28 mouse cellular contexts compared by ENCODE assay signal in the genomic region with DNA sequence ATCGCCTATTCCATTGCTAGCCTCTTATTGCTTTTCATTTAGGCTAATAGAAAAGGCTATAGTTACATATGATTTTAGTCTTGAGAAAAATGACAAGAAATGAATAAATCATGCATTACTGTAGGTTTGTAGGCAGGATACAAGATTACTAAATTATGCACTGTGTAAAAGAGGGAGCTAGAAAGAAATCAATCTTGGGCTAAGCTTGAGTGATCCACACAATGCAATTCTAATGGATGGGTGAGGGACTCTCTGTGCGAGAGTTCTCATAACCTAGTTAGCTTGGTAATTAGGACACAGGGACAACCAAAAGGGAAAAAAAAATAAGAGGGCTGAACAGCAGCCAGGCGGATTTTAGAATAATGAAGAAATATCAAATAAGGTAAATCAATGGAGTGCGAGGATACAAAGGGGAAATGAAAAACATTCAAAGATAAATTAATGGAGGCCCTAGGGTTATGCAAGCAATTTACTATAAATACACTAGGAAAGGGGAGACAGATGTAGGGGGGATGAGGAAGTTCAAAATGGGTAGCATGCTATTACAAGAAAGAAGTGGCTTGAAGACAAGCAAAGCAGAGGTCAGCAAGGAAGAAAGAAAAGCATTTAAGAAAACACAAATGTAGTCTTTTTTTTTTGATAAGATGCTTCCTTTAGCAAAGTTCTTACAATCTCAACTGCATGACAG.
DNase-seq lines count a peak whose midpoint lies in the region; ATAC-seq and TF ChIP-seq lines count a peak whose summit lies in the region.
"Had no signal": no experiment of that assay in that cellular context is flagged by ENCODE, and none has a peak within 500 bp of the region (broad histone marks: within the 10 kb centered on the region; RNA-seq: fewer than 3 reads in every experiment).

No protein-coding gene starts in this region.

- peak; percentile 71; the same call in 1 of the 2 replicates for ATAC-seq in hindbrain, embryonic 12.5 days (ENCODE audit: low FRiP score)
- no peak for ATAC-seq in hindbrain, embryonic 11.5 days (ENCODE audit: low FRiP score)
- peak; percentile 76 for ATAC-seq in hindbrain, embryonic 16.5 days
- ATAC-seq in hindbrain, postnatal 0 days, result no peak
- ATAC-seq in granulocyte monocyte progenitor cell, adult 5-6 weeks (replicated peaks; ENCODE audit: poor library complexity, severe bottlenecking), result peak; percentile 78
- peak; percentile 78 for ATAC-seq in megakaryocyte progenitor cell, adult 5-6 weeks (replicated peaks; ENCODE audit: poor library complexity)
- ATAC-seq: forebrain, embryonic 15.5 days; intestine, postnatal 0 days; Patski had no signal

- H3K9ac ChIP-seq in hindbrain, embryonic 12.5 days, result no peak overlapping the region
- no peak overlapping the region for H3K9ac ChIP-seq in hindbrain, embryonic 11.5 days (ENCODE audit: low read depth, low read length)
- no peak overlapping the region for H3K9ac ChIP-seq in hindbrain, embryonic 16.5 days (ENCODE audit: low read depth, low read length)
- H3K9ac ChIP-seq in hindbrain, postnatal 0 days (replicated peaks; ENCODE audit: low read length), result no peak overlapping the region
- H3K9ac ChIP-seq: embryonic facial prominence, embryonic 13.5 days; forebrain, embryonic 12.5 days; forebrain, embryonic 15.5 days had no signal

- peaks cover 5% of the 10 kb centered on the region; the same call in 1 of the 2 replicates for H3K4me1 ChIP-seq in hindbrain, embryonic 12.5 days
- no peaks in the 10 kb centered on the region for H3K4me1 ChIP-seq in hindbrain, embryonic 11.5 days (replicated peaks; ENCODE audit: control insufficient read depth, insufficient read depth, low read length)
- no peaks in the 10 kb centered on the region; the same call in 1 of the 2 replicates for H3K4me1 ChIP-seq in hindbrain, embryonic 16.5 days (ENCODE audit: control insufficient read depth, insufficient read depth, low read depth, low read length)
- H3K4me1 ChIP-seq in hindbrain, postnatal 0 days (ENCODE audit: insufficient read depth, low read length), result no peaks in the 10 kb centered on the region
- H3K4me1 ChIP-seq: embryonic facial prominence, embryonic 13.5 days had no signal

- H3K4me2 ChIP-seq in hindbrain, embryonic 12.5 days (replicated peaks), result no peak overlapping the region
- H3K4me2 ChIP-seq in hindbrain, embryonic 11.5 days (replicated peaks; ENCODE audit: low read depth, low read length), result no peak overlapping the region
- H3K4me2 ChIP-seq in hindbrain, embryonic 16.5 days (ENCODE audit: low read length), result no peak overlapping the region
- H3K4me2 ChIP-seq in hindbrain, postnatal 0 days (ENCODE audit: low read depth, low read length), result no peak overlapping the region
- H3K4me2 ChIP-seq: embryonic facial prominence, embryonic 13.5 days; forebrain, embryonic 12.5 days; forebrain, embryonic 15.5 days; heart, embryonic 11.5 days had no signal

- no peak overlapping the region for H3K27ac ChIP-seq in hindbrain, embryonic 12.5 days
- no peak overlapping the region for H3K27ac ChIP-seq in hindbrain, embryonic 11.5 days (ENCODE audit: low read depth, low read length)
- no peak overlapping the region for H3K27ac ChIP-seq in hindbrain, embryonic 16.5 days (ENCODE audit: low read depth, low read length)
- no peak overlapping the region for H3K27ac ChIP-seq in hindbrain, postnatal 0 days
- H3K27ac ChIP-seq: embryonic facial prominence, embryonic 13.5 days; forebrain, embryonic 12.5 days; forebrain, embryonic 15.5 days had no signal

- no peaks in the 10 kb centered on the region for H3K9me3 ChIP-seq in hindbrain, embryonic 12.5 days (replicated peaks)
- H3K9me3 ChIP-seq in hindbrain, embryonic 11.5 days (ENCODE audit: control insufficient read depth, low read length), result no peaks in the 10 kb centered on the region
- no peaks in the 10 kb centered on the region for H3K9me3 ChIP-seq in hindbrain, embryonic 16.5 days (ENCODE audit: control insufficient read depth, low read length)
- H3K9me3 ChIP-seq in hindbrain, postnatal 0 days (ENCODE audit: low read length), result no peaks in the 10 kb centered on the region
- H3K9me3 ChIP-seq: embryonic facial prominence, embryonic 13.5 days; forebrain, embryonic 12.5 days; forebrain, embryonic 15.5 days had no signal

- no peak overlapping the region for H3K4me3 ChIP-seq in hindbrain, embryonic 12.5 days
- H3K4me3 ChIP-seq in hindbrain, embryonic 11.5 days (ENCODE audit: low read depth, low read length), result no peak overlapping the region
- no peak overlapping the region for H3K4me3 ChIP-seq in hindbrain, embryonic 16.5 days (ENCODE audit: low read length)
- H3K4me3 ChIP-seq in hindbrain, postnatal 0 days (ENCODE audit: low read length), result no peak overlapping the region
- H3K4me3 ChIP-seq: embryonic facial prominence, embryonic 13.5 days; erythroblast, embryonic 14.5 days; forebrain, embryonic 12.5 days; forebrain, embryonic 15.5 days had no signal

- no peaks in the 10 kb centered on the region for H3K27me3 ChIP-seq in hindbrain, embryonic 12.5 days
- H3K27me3 ChIP-seq in hindbrain, embryonic 11.5 days (ENCODE audit: control insufficient read depth, insufficient read depth, low read length), result no peaks in the 10 kb centered on the region
- H3K27me3 ChIP-seq in hindbrain, embryonic 16.5 days (replicated peaks; ENCODE audit: control insufficient read depth, insufficient read depth, low read length), result no peaks in the 10 kb centered on the region
- no peaks in the 10 kb centered on the region for H3K27me3 ChIP-seq in hindbrain, postnatal 0 days (ENCODE audit: insufficient read depth, low read length)
- H3K27me3 ChIP-seq: CH12.LX; embryonic facial prominence, embryonic 13.5 days; forebrain, embryonic 12.5 days; forebrain, embryonic 15.5 days; Patski had no signal

- no peaks in the 10 kb centered on the region for H3K36me3 ChIP-seq in hindbrain, embryonic 12.5 days
- H3K36me3 ChIP-seq in hindbrain, embryonic 11.5 days (ENCODE audit: control insufficient read depth, insufficient read depth, low read length), result no peaks in the 10 kb centered on the region
- H3K36me3 ChIP-seq in hindbrain, embryonic 16.5 days (ENCODE audit: control insufficient read depth, insufficient read depth, low read length), result no peaks in the 10 kb centered on the region
- no peaks in the 10 kb centered on the region for H3K36me3 ChIP-seq in hindbrain, postnatal 0 days (ENCODE audit: insufficient read depth, low read length)
- H3K36me3 ChIP-seq: embryonic facial prominence, embryonic 13.5 days; forebrain, embryonic 12.5 days; forebrain, embryonic 15.5 days; G1E had no signal

- WGBS in hindbrain, embryonic 12.5 days, result 64% methylated on average over 4 of the region's 4 CpGs
- 82% methylated on average over 4 of the region's 4 CpGs for WGBS in hindbrain, embryonic 11.5 days
- WGBS in hindbrain, embryonic 16.5 days, result 55% methylated on average over 4 of the region's 4 CpGs
- WGBS in hindbrain, postnatal 0 days, result 66% methylated on average over 4 of the region's 4 CpGs

- no peak for TF ChIP-seq CTCF in hindbrain, postnatal 0 days (IDR thresholded peaks at IDR 0.05; ENCODE audit: low read depth)

- no peak for DNase-seq in hindbrain, embryonic 11.5 days (ENCODE audit: low spot score)
- no peak for DNase-seq in hindbrain, postnatal 0 days (ENCODE audit: low spot score)
- DNase-seq in thymus, postnatal 0 days (ENCODE audit: low spot score), result no peak
- no peak for DNase-seq in testis, postnatal 14 days (ENCODE audit: low spot score)
- DNase-seq: adrenal gland, postnatal 10 days; adrenal gland, postnatal 36 days; B cell, adult 2 months; cerebellum, adult 11-12 months; cerebellum, adult 8-10 months; cerebellum, postnatal 10 days; cerebellum, postnatal 36 days; gastrocnemius, postnatal 10 days; gastrocnemius, postnatal 36 days; heart, adult 11 months; kidney, adult 2 months had no signal

Comparison
In these comparisons a context has a peak if more than half of its experiments do, and no peak if none do; other contexts are left out.
1. ATAC-seq: peak in hindbrain, embryonic 12.5 days (single experiment), hindbrain, embryonic 16.5 days (single experiment), granulocyte monocyte progenitor cell, adult 5-6 weeks (single experiment) and megakaryocyte progenitor cell, adult 5-6 weeks (single experiment); none in hindbrain, embryonic 11.5 days (single experiment) and hindbrain, postnatal 0 days (single experiment).